Mouse (Mus musculus): ENCODE data around the gene Thsd4. TPM values are rescaled to one million over a fixed set of nuclear protein-coding genes. Genes with fewer than 3 reads are reported as not detected.

Gene Thsd4
- 18.2 and 18.7 TPM in 2 replicates for polyA plus RNA-seq (2015; fragmentation: Nextera tagmentation; extraction: Ambion mirVana)

DNA sequence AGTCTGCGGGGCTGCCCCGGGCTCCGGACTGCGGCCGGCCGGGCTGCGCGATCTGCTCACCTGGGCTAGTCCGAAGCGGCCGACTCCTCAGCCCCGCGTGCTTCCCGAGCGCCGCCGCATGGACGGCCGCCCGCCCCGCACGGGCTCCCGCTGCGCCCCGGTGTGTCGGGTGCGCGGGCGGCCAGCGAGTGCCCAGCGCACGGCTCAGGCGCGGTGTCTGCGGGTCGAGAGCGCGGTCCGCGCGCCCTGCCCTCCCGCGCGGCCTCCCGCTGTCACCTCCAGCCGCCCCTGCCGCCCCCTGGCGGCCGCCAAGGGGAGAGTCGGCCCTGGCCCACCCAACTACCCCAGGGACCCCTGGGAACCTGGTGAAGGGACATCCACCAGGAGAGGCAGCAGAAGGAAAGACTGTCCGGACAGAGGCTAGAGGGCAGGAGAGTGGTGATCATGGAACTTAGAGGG, at the start of gene Thsd4:
Gene Thsd4, minus strand, starts transcription at position 241 of the 459 bp plus-strand sequence.

DNA sequence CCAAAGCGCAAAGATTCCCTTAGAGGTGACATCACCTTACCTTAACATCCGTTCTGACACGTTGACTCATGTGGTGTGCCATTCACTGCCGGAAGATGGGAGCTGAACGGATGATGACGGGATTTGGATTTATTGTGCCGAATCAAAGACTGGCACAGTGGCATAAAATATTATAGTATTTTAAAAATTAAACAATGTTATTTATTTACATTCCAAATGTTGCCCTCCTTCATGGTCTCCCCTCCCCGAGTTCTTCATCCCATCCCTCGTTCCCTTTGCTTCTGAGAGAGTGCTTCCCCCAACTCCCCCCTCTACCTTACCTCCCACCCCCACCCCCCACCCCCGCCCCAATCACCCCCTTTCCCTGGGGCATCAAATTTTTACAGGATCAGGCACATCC, 561.3 kb downstream of the Thsd4 start, which contains the start of gene Nr2e3:
Gene Nr2e3, minus strand, starts transcription at position 101 of the 400 bp plus-strand sequence.

Other genes starting within 250 kb of the Thsd4 start
- gene Lrrc49, start 166.1 kb upstream of the Thsd4 start, polyA plus RNA-seq (2015; fragmentation: Nextera tagmentation; extraction: Ambion mirVana) = 6.9 and 9.9 TPM in 2 replicates
- gene Larp6, start 190.9 kb upstream of the Thsd4 start, polyA plus RNA-seq (2015; fragmentation: Nextera tagmentation; extraction: Ambion mirVana) = 2.4 and 2.7 TPM in 2 replicates

Data from urinary bladder, postnatal 0 days (tissue).